Mouse (Mus musculus): ENCODE data around the gene Gm16503. TPM values are rescaled to one million over a fixed set of nuclear protein-coding genes. Genes with fewer than 3 reads are reported as not detected.
"Not testable (repeated sequence)": the region's sequence is repeated elsewhere in the genome, so short reads cannot be mapped to it uniquely, and the experiment has no call there.

The Gm16503 gene
- polyA plus RNA-seq, 1 experiment from 2014 or later, result 0.83 TPM

DNA sequence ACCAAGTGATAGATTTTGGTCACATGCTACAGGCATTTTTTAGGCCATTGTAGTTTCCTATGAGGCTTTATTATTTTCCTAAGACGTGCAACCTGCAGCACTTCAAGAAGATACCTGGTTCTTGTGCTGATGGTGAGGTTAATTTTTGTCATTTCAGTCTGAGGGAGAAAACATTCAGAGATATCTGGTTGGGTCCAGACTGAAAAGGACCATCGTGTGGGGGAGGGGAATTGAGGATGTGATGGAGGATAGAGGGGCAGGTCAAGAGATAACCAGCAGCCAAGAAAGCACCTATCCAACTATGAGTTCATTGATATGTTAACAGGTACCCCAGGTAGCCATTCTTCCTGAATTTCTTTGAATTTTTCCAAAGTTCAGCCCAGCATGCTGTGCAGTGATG is 14.3 kb downstream of the Gm16503 start:
- WGBS, result 78% methylated on average over 2 of the region's 2 CpGs
- peaks cover 16% of the 10 kb centered on the region for H3K9me3 ChIP-seq
- H3K4me1 ChIP-seq (replicated peaks); H3K27ac ChIP-seq (replicated peaks); H3K4me2 ChIP-seq; H3K9ac ChIP-seq; ATAC-seq (ENCODE audit: low FRiP score, low read depth); H3K36me3 ChIP-seq; H3K4me3 ChIP-seq; H3K27me3 ChIP-seq: not testable (repeated sequence)

GRCm38 (mm10) chr4:147556921-147557320 is 16.9 kb downstream of the Gm16503 start:
- not testable (repeated sequence) for H3K4me3 ChIP-seq; H3K27me3 ChIP-seq; ATAC-seq (ENCODE audit: low FRiP score, low read depth); H3K9ac ChIP-seq; H3K4me2 ChIP-seq; H3K36me3 ChIP-seq; H3K4me1 ChIP-seq (replicated peaks); H3K27ac ChIP-seq (replicated peaks)
- H3K9me3 ChIP-seq, result peaks cover 21% of the 10 kb centered on the region
- WGBS, result 70% methylated on average over 1 of the region's 1 CpGs

DNA sequence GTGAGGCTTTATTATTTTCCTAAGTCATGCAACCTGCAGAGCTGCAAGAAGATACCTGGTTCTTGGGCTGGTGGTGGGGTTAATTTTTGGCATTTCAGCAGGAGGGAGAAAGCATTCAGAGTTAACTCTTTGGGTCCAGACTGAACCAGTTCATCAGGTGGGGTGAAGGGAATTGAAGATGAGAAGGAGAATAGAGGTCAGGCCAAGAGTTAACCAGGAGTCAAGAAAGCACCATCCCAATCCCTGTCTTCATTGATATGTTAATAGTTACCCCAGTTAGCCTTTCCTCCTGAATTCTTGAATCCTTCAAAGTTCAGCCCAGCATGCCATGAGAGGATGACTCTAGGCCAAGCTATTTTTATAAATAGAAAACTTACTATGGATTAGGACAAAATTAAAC is 18.0 kb downstream of the Gm16503 start:
- not testable (repeated sequence) for H3K36me3 ChIP-seq; H3K27me3 ChIP-seq; ATAC-seq (ENCODE audit: low FRiP score, low read depth); H3K9ac ChIP-seq; H3K27ac ChIP-seq (replicated peaks); H3K4me2 ChIP-seq; H3K4me3 ChIP-seq; H3K4me1 ChIP-seq (replicated peaks)
- H3K9me3 ChIP-seq, result 0 out of 2 replicates have a peak, but pooled peaks cover 14% of the 10 kb centered on the region

DNA sequence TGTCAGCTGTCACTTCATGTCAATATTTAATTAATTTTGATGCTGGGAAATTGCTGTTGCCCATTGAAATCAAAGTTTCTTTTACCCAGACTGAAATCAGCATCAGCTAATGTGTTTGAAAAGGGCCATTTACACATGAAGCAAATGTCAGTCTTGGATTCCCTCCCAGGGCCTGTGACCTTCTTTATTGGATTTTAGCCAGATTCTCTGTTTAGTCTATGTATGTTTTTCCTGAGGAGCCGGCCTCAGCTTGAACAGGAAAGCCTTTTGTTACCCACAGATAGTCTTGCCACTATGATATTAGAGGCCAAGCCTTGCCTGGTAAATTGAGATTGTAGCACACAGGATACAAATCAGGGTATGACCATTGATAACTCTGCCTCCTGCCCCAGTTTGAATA is 19.1 kb downstream of the Gm16503 start:
- H3K27ac ChIP-seq (replicated peaks); H3K36me3 ChIP-seq; H3K27me3 ChIP-seq; ATAC-seq (ENCODE audit: low FRiP score, low read depth); H3K4me2 ChIP-seq; H3K4me1 ChIP-seq (replicated peaks); H3K4me3 ChIP-seq; H3K9ac ChIP-seq: not testable (repeated sequence)
- 50% methylated on average over 1 of the region's 1 CpGs for WGBS
- peaks cover 13% of the 10 kb centered on the region; the same call in 1 of the 2 replicates for H3K9me3 ChIP-seq

- Histone ChIP-seq H3K27me3 (no peaks in the 10 kb centered on the region), H3K4me2 (no peak overlapping the region), H3K36me3 (no peaks in the 10 kb centered on the region), H3K4me1 (replicated peaks) (no peaks in the 10 kb centered on the region), H3K9me3 (peaks cover 33% of the 10 kb centered on the region), H3K4me3 (no peak overlapping the region), H3K9ac (no peak overlapping the region), H3K27ac (replicated peaks) (no peak overlapping the region)
- 76% methylated on average over 6 of the region's 6 CpGs for WGBS
- no peak for ATAC-seq (ENCODE audit: low FRiP score, low read depth)
Measured at GRCm38 (mm10) chr4:147565426-147566220, 25.6 kb downstream of the Gm16503 start.

GRCm38 (mm10) chr4:147571156-147571555 is 31.1 kb downstream of the Gm16503 start:
- H3K27ac ChIP-seq (replicated peaks); H3K9ac ChIP-seq; H3K4me1 ChIP-seq (replicated peaks); H3K4me2 ChIP-seq; H3K36me3 ChIP-seq; ATAC-seq (ENCODE audit: low FRiP score, low read depth); H3K4me3 ChIP-seq; H3K27me3 ChIP-seq: not testable (repeated sequence)
- peaks cover 21% of the 10 kb centered on the region; the same call in 1 of the 2 replicates for H3K9me3 ChIP-seq
- WGBS, result 88% methylated on average over 8 of the region's 8 CpGs

GRCm38 (mm10) chr4:147579371-147579770 is 39.4 kb downstream of the Gm16503 start:
- H3K27me3 ChIP-seq; H3K4me1 ChIP-seq (replicated peaks); H3K4me3 ChIP-seq; H3K4me2 ChIP-seq; ATAC-seq (ENCODE audit: low FRiP score, low read depth); H3K27ac ChIP-seq (replicated peaks); H3K9ac ChIP-seq; H3K36me3 ChIP-seq: not testable (repeated sequence)
- 91% methylated on average over 4 of the region's 4 CpGs for WGBS
- H3K9me3 ChIP-seq, result peaks cover 27% of the 10 kb centered on the region

- Histone ChIP-seq H3K36me3 (no peaks in the 10 kb centered on the region), H3K4me2 (no peak overlapping the region), H3K27me3 (no peaks in the 10 kb centered on the region), H3K4me3 (no peak overlapping the region), H3K4me1 (replicated peaks) (no peaks in the 10 kb centered on the region), H3K9me3 (peaks cover 46% of the 10 kb centered on the region), H3K9ac (no peak overlapping the region), H3K27ac (replicated peaks) (no peak overlapping the region)
- WGBS, result 55% methylated on average over 1 of the region's 1 CpGs
- no peak for ATAC-seq (ENCODE audit: low FRiP score, low read depth)
Measured at GRCm38 (mm10) chr4:147586511-147587473, 46.8 kb downstream of the Gm16503 start.

Other genes with a start within 250 kb of the Gm16503 start
- gene Zfp988, start 234.5 kb upstream of the Gm16503 start, polyA plus RNA-seq (2015; fragmentation: Nextera tagmentation; extraction: Ambion mirVana), result 0.10 and 0.12 TPM in 2 replicates
- 0.14 TPM in 1 of 2 replicates, not detected in the other for gene Zfp978, start 178.9 kb upstream of the Gm16503 start, polyA plus RNA-seq (2015; fragmentation: Nextera tagmentation; extraction: Ambion mirVana)
- gene Zfp982, start 47.8 kb upstream of the Gm16503 start, polyA plus RNA-seq (2015; fragmentation: Nextera tagmentation; extraction: Ambion mirVana), result 3.9 and 5.0 TPM in 2 replicates
- 0.13 and 0.18 TPM in 2 replicates for gene Zfp985, start 13.1 kb downstream of the Gm16503 start, polyA plus RNA-seq (2015; fragmentation: Nextera tagmentation; extraction: Ambion mirVana)
- gene Zfp979, start 102.3 kb downstream of the Gm16503 start, polyA plus RNA-seq (2015; fragmentation: Nextera tagmentation; extraction: Ambion mirVana), result 2.0 and 2.9 TPM in 2 replicates
- gene Zfp534, start 162.3 kb downstream of the Gm16503 start, polyA plus RNA-seq (2015; fragmentation: Nextera tagmentation; extraction: Ambion mirVana), result not detected in 2 replicates

Measured in hindbrain, embryonic 15.5 days (tissue).